Mouse (Mus musculus): ENCODE data around the gene Chka.

Chka gene

DNA sequence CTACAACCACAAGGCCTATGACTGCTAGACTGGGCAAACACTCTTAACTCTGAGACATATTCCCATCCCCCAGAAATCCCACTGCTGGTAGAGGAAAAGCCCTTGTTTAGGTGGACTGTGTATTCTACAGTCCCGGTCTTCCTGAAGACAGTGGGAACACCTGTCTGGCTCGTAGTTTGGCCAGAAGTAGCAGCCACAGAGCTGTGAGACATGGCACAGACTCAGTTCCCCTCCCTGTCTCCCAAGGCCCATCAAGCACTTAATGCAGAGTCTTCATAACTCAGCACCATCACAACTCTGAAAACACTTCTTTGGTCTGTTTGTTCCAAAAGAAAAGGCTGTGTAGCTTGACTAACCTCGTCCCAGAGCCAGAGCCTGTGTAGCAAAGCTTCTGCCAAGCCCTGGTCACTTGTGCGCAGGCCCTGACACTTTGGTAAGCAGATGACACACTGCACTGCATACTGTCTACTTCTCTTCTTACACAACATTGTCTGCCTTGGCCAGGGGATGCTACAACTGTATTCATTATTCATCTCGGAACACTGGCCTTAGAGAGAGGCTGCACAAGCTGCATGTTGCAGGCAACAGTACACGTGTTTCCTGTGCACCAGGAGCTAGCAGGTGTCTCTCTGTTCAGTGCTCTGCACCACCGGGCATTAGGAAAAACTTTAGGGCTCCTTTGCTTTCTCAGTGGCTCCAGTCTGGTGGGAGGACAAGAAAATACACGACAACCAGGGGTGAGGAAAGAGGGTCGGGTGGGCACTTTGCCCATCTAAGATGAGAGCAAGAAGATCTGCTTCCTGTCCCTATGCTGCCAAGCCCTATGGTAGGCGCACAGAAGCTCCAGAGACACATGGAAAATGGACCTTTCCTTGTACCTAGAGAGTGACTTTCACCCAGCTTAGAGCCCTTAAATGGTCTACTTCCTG lies 4.6 kb upstream of the Chka start:
- no peak for DNase-seq (ENCODE audit: low read depth)

DNA sequence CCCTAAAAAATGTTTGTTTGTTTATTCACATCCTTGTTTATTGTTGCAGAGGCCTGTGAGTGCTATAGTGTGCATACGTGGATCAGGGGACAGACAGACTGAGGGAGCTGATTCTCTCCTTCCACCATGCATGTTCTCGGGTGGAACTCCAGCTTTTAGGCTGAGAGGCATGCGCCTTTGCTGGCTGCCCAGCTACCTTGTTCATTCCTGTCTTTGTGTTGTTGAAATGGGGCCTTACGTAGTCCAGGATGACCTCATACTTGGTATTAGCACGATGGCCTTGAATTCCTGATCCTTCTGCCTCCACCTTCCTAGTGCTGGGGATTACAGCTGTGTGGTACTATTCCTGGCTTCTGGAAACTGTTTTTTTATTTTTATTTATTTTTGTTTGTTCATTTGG lies 3.9 kb upstream of the Chka start:
- DNase-seq (ENCODE audit: low read depth), result no peak

DNA sequence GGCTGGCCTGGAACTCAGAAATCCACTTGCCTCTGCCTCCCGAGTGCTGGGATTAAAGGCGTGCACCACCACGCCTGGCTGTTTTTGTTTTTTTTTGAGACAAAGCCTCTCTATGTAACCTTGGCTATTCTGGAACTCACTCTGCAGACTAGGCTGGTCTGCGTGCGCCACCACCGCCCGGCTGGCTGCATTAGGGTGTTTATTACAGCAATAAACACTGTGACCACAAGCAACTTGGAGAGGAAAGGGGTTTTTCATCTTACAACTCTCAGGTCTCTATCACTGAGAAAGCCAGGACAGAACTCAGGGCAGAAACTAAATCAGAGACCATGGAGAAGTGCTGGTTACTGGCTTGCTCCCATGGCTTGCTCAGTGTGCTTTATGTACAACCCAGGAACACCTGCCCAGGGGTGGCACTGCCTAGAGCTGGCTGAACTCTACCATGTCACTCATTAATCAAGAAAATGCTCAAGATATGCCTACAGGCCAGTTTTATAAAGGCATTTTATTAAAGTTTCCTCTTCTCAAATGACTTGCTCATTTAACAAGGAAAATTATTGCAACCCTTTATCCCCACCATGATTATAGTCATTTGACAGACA lies 3.3 kb upstream of the Chka start:
- DNase-seq (ENCODE audit: low read depth), result no peak

DNA sequence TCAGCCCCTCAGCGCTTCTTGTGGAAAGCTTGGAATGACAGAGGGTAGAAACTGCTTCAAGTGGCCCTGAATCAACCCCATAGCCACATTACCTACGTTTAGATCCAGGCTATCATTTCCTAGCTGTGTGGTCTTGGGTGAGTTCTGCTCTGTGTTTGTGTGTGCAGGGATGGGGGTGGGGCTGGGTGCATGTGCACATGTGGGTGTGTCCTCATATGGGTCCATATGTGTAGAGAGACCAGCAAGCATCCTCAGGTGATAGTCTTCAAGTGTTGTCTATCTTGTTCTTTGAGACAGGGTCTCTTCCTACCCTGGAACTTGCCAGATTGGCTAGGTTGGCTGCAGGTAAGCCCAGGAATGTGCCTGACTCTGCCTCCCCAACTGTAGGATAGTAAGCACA lies 2.3 kb upstream of the Chka start:
- DNase-seq (ENCODE audit: low read depth), result no peak

DNA sequence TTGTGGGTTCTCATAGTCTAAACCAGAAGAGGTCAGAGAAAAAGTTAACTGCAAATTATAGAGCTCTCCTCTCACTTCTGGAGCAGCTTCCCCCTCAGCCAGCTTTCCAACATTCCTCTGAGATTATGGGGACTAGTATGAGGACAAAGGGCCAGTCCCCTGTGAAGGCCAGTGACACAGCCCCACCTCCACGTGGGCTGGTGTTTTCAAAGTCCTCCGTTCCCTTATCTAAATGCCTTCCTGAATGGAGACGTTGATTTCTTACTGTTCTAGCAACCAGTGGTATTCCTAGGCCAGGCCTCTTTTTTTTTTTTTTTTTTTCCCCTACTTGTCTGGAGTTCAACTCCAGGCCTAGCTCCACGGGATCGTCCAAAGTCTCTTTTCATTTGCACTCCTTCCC lies 1.5 kb upstream of the Chka start:
- no peak for DNase-seq (ENCODE audit: low read depth)

DNA sequence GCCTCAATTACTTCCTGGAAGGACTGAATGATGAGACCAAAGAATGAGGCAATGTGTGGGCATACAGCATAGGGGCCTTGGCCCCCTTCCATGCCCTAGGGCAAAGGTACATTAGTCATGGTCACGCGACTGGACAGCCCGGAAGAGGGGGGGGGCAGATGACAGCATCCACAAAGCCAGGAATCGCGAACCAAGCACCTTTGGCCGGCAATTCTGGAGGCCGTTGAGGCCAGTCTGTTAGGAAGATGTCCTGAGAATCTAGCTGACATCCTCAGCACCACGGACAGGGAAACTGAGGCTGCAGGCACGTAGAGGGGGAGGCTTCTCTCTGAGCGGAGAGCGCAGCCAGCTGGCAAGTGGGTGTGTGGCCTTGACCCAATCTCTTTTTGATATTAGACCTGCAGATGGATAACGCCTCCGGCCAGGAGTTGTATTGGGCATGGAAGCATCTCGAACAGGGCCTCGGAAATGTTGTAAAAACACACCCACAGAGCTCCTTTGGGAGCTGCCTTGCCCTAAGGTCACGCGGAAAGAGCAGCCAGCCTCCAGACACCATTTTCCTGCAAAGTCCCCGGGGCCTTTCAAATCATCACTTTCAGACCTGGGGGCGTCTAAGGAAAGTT lies 615 bp upstream of the Chka start:
- DNase-seq (ENCODE audit: low read depth), result peak; percentile 85

DNA sequence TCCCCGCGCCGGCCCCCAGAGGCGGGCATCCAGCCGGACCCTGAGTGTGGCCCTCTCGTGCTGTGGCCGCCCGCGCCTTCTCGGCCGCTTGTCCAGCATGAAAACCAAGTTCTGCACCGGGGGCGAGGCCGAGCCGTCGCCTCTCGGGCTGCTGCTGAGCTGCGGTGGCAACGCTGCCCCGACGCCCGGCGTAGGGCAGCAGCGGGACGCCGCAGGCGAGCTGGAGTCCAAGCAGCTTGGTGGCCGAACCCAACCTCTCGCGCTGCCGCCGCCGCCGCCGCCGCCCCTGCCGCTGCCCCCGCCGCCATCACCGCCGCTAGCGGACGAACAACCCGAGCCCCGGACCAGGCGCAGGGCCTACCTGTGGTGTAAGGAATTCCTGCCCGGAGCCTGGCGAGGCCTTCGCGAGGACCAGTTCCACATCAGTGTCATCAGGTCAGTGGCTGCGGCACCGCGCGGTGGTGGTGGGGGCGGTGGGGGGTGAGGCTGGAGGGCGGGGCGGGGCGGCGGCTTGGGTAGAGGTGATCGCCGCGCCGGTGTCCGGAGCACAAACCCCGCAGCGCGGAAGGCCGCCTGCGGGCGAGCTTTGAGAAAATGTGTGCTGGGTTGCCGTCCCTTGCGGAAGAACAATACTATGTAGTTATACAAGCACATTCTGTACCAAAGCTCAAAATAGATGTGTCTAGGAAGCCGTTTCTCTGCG lies 557 bp downstream of the Chka start:
- peak; percentile 67 for DNase-seq (ENCODE audit: low read depth)

DNA sequence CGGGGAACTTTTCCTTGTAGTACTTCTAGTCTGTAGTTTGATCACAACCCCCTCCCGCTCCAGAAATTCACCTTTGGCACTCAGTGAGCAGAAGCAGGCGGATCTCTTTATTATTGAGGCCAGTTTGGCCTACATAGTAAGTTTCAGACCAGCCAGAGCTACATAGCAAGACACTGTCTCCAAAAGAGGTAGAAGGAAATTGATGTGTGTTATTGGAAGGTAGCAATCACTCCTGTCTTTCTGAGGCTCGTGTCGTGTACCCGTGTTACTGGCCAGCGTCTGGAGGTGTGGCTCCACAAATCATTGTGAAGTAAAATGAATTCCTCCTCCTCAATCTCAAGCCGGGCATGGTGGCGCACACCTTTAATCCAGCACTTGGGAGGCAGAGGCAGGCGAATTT lies 1.5 kb downstream of the Chka start:
- DNase-seq (ENCODE audit: low read depth), result no peak

DNA sequence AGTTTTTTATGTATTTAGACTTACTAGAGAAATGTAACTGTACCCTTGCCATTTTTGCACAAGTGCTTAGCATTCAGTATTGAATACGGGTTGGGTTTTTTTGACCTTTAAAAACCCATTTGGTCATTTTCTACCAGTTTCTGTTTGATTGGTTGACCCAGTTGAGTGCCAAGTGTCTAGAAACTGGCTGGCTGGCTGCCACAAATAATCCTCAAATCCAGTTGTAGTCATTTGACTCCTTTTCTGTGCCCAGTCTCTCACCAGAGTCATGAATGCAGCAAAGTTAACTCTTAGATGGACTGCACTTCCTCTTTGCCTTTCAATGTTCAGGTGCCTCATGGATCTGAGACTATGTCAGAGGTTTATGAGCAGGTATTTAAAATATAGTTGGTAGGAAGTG lies 2.3 kb downstream of the Chka start:
- peak; percentile 32 for DNase-seq (ENCODE audit: low read depth)

DNA sequence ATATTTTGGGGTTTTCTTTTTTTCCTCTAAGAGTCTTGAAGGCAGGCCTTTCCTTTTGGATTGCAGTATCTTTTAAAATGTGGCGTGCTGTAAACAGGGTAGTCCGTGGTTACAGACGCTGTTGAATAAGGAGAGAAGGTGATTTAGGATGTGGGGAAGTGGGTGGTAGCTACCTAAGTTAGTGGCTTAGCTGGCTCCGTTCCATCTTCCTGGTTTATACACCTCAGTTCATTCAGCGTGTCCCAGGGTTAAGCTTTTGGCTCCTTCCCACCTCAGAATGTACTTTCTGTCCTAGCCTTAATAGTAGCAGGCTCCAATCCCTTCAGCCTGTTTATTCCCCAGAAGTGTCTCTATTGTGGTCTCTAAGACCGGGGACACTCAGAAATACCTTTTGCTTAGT lies 3.5 kb downstream of the Chka start:
- DNase-seq (ENCODE audit: low read depth), result no peak

DNA sequence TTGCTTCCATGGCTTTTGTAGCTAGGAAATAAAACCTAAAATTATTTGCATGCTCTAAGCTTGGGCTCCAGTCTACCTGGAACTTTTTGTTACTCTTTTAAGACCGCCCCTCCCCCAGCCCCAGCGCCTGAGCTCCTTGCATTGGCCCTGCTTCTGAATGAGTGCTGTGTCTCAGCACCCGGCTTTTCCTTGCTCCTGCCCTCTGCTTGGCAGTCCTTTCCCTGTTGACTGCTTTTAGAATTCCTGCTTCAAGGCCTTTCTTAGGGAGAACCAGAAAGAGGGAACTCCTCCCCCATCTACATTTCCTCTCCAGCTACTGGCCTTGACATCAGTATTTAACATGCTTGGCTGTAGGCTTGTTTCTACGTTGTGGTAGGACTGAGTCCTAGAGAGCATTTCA lies 4.0 kb downstream of the Chka start:
- no peak for DNase-seq (ENCODE audit: low read depth)

DNA sequence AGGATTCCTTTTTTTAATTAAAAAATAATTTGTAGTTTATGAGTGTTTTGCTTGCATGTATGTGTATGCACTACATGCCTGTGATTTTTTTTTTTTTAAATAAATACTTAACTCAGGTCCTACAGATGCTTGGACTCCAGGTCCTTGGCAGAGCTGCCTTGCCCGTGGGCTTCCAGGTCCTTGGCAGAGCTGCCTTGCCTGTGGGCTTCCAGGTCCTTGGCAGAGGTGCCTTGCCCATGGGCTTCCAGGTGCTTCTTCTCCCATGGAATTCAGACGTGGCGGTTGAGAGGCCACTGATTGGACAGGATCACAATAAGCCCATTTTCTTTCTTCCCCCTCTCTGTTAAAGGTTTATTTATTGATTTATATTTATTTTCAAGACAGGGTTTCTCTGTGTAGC lies 5.6 kb downstream of the Chka start:
- DNase-seq (ENCODE audit: low read depth), result no peak

DNA sequence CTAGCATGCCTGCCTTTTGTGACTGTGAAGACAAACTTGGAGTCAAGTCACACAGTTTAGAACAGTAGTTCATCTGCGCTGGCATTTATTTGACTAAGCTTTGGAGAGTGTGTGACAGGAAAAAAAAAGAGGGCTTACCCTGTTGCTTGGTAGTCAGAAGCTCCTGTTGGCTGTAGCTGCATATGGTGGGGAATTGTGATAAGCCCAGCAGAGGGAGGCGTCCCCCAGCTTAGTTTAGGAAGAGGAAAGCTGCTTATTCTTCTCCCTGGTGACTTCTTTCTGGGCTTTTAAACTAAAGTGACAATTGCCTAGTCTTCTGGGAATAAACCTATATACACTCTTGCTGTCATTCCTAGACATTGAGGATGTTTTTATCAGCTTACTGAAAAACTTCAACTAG lies 11.1 kb downstream of the Chka start:
- DNase-seq (ENCODE audit: low read depth), result no peak

DNA sequence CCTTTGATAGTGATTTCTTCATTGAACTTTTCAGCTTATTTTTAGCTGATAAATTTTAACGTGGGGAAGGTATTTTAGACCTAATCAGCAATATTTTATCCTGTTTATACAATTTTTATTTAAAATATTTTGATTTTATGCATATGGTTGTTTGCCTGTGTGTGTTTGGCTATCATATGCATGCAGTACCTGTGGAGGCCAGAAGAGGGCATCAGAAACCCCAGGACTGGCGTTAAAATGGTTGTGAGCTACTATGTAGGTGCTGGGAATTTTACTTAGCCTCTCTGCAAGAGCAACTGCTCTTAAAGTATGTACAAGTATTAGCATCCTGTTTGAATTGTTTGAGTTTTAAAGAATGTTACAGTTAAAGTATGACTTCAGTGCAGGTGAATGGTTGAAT lies 13.4 kb downstream of the Chka start:
- no peak for DNase-seq (ENCODE audit: low read depth)

DNA sequence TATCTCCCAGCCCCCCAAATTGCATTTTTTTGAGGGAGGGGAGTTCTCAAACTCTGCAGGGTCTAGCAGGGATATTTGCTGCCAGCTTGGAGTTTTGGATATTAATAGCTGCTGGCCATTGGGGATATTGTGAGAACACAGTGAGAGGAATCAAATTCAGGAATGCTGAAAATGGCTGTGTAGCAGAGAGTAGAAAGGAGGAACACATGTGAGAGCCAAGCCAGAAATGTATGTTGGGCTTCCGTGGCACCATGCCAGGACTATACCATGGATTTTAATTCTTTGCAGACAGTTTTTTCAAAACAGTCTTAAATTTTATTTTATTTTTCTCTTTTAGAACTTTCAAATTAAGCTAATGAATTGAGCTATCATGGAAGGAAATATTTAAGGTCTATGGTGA lies 16.7 kb downstream of the Chka start:
- no peak for DNase-seq (ENCODE audit: low read depth)

DNA sequence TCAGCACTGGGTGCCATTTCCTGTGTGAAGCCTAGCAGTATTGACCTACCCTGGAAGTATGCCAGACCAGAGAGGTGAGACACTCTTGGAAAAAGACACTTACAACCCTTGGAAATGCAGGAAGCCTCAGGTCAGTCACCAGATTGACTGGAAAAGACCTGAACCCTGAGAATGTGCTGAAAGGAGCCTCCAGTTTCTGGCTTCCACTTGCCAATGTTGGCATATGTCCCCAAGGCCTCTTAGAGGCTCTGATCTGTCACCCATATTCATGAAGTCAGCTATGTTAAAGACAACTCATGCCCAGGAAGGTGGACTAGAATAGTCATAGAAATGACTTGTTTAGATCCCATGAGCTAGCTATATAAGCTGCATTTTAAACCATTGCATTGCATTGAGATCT lies 19.9 kb downstream of the Chka start:
- no peak for DNase-seq (ENCODE audit: low read depth)

DNA sequence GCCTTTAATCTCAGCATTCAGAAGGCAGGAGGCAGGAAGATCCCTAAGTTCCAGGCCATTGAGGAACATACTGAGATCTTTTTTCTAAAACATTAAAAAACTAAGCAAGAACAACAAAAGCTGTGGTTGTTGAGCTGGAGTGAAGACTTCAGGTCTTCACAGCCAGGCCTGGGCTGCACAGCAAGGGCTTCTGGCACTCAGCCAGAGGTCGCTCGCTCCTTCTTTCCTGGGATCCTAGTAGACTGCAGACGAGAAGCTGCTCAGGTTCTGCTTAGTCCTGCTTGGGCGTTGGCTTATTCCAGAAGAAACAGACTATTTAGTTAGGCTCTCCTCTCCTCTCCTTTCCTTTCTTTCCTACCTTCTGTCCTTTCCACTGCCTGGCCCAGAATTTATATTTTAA lies 20.8 kb downstream of the Chka start:
- DNase-seq (ENCODE audit: low read depth), result no peak

DNA sequence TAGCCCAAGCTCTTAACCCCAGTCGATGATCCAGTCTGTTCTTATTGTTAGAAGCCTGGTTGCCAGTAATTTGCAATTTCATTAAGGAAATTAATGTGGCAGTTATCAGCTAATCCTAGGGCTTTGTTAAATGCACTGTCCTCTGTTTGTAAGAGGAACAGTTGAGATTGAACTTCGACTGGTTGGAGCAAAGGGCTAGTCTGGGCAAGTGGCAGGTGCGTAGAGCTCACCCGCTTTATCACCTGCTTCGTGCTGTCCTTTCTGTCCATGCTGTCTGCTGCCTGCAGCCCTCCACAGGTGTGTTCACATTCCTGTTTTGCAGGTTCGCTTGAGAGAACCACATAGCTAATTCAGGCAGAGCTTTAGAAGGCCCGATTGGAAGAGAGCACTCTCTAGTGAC lies 23.5 kb downstream of the Chka start:
- DNase-seq (ENCODE audit: low read depth), result no peak

DNA sequence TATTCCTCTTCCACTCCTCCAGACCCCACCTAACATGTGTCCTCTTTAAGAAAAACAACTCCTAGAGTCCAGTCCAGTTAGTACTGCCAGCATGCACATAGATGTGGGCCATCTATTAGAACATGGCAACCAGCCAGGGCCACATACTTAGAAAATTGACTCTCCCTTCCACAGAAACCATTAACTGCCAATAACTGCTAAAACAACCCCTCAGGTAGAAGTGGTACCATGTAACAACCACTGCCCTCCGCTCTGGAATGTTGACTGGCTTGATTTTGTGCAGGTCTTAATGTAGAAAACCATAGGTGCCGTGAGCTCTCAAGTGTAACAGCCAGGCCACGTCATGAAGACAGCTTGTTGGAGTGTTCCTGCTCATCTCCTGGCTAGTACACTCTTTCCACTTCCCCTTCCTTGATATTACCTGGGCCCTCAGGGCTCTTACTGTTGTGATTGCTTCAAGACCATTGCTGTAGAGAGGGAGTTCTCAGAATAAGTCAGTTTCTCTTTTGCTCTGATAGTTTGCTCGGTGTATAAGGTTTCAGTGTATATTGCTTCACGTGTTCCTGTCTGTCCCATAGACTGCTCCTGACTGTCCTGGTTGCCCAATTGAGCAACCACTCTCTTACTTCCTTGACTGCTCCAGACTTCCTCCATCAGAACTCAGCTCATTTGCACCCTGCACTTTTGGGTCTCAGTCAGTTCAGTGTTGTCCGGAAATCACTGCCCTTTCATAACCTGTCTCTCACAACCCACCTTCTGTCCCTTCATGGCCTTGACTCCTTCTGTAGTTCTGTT lies 28.7 kb downstream of the Chka start:
- peak; percentile 69 for DNase-seq (ENCODE audit: low read depth)

DNA sequence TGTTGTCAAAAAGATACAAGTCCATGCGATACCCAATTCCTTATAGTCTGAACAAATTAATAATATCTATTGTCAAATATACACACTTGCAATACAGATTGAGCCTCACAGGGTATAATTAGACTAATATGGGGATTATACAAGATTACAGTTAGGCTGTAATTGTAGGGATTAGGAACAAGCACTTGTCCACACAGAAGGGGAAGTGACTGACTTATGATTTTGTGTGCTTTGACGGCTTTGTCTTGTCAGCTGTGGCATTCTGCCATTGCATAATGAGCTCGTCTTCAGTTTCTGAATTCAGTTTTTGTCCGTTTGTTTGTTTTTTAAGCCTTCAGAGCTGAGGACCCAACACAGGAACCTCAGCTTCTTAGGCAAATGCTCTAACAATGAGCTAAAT lies 30.6 kb downstream of the Chka start:
- peak; percentile 54 for DNase-seq (ENCODE audit: low read depth)

DNA sequence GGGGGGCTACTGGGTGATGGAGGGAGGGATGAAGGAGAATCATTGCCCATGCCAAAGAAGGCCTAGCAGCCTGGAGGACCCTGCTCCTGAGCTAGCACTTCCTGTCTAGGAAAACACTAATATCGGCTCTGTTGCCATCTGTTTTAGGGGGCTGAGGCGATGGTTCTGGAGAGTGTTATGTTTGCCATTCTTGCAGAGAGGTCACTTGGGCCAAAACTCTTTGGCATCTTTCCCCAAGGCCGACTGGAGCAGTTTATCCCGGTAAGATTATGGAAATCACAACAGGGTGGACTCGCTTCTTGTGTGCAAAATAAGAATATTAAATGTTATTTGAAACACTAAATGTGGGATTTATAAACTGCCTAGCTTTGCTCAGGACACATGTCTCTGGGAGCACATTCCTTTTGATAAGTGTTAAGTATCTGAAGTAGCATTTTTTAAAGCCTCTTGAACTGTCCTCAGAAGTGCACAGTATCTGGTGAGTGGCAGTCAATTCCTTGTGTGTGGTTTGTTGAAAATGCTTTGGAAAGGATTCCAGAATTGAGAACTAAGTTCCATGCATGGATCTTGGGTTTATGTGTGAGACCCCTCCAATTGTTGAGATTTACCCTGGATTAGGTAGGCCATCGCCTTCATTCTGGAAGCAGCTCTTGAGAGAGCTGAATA lies 32.9 kb downstream of the Chka start:
- no peak for DNase-seq (ENCODE audit: low read depth)

Data from 416B (cell line).